Mouse (Mus musculus) stomach, postnatal 0 days (tissue): Measurements from ENCODE around the gene Gpd1l.
A peak's percentile ranks its signal among the peaks of the same experiment; 100 is the strongest.

Experiments used
- CTCF ChIP-seq: IDR thresholded peaks from 2 replicates; pipeline ENCODE4 v1.5.1; 2016; ENCODE audit warnings: antibody characterized with exemption, low read depth, mild to moderate bottlenecking, moderate library complexity
- EP300 ChIP-seq: optimal IDR thresholded peaks from 2 replicates; pipeline ENCODE3; 2016; ENCODE audit warnings: antibody characterized with exemption

GRCm38 (mm10) chr9:114887699-114888098 lies 46.1 kb downstream of the Gpd1l start:
- TF ChIP-seq EP300, result no peak
- TF ChIP-seq CTCF, result peak; percentile 73
